Mouse (Mus musculus): ENCODE data around the gene Cdk2.
"Not testable (repeated sequence)": the region's sequence is repeated elsewhere in the genome, so short reads cannot be mapped to it uniquely, and the experiment has no call there.

Cdk2 gene

GRCm38 (mm10) chr10:128704491-128705316 is at the start of gene Cdk2:
Gene Cdk2 (minus strand): TSS chr10:128705031.
- peak; percentile 95 for DNase-seq (ENCODE audit: low read depth)

GRCm38 (mm10) chr10:128748252-128748864 is 43.5 kb upstream of the Cdk2 start:
- peak; percentile 96 for DNase-seq (ENCODE audit: low read depth)

- DNase-seq (ENCODE audit: low read depth) = peak; percentile 88
Measured at GRCm38 (mm10) chr10:128747646-128748251, 42.9 kb upstream of the Cdk2 start, which contains the start of gene Pym1. Gene Pym1 (plus strand): TSS chr10:128747889.

GRCm38 (mm10) chr10:128746972-128747645 is 42.3 kb upstream of the Cdk2 start:
- peak; percentile 69 for DNase-seq (ENCODE audit: low read depth)

- DNase-seq (ENCODE audit: low read depth) = peak; percentile 91
Measured at GRCm38 (mm10) chr10:128745946-128746613, 41.2 kb upstream of the Cdk2 start.

GRCm38 (mm10) chr10:128744680-128745601 is 40.1 kb upstream of the Cdk2 start, which contains the start of gene Dgka:
Gene Dgka (minus strand): TSS chr10:128744855.
- peak; percentile 90 for DNase-seq (ENCODE audit: low read depth)

- no peak for DNase-seq (ENCODE audit: low read depth)
Measured at GRCm38 (mm10) chr10:128744211-128744610, 39.4 kb upstream of the Cdk2 start.

- DNase-seq (ENCODE audit: low read depth) = peak; percentile 68
Measured at GRCm38 (mm10) chr10:128743791-128744191, 39.0 kb upstream of the Cdk2 start.

GRCm38 (mm10) chr10:128743235-128743634 is 38.4 kb upstream of the Cdk2 start:
- DNase-seq (ENCODE audit: low read depth) = peak; percentile 61

- no peak for DNase-seq (ENCODE audit: low read depth)
Measured at GRCm38 (mm10) chr10:128742616-128743015, 37.8 kb upstream of the Cdk2 start.

GRCm38 (mm10) chr10:128740296-128740695 is 35.5 kb upstream of the Cdk2 start:
- DNase-seq (ENCODE audit: low read depth) = peak; percentile 43

GRCm38 (mm10) chr10:128737435-128737834 is 32.6 kb upstream of the Cdk2 start:
- DNase-seq (ENCODE audit: low read depth) = no peak

- no peak for DNase-seq (ENCODE audit: low read depth)
Measured at GRCm38 (mm10) chr10:128731992-128732391, 27.2 kb upstream of the Cdk2 start.

GRCm38 (mm10) chr10:128731002-128731433 is 26.2 kb upstream of the Cdk2 start:
- DNase-seq (ENCODE audit: low read depth) = peak; percentile 80

GRCm38 (mm10) chr10:128728059-128728458 is 23.2 kb upstream of the Cdk2 start:
- no peak for DNase-seq (ENCODE audit: low read depth)

GRCm38 (mm10) chr10:128725466-128725865 is 20.6 kb upstream of the Cdk2 start:
- not testable (repeated sequence) for DNase-seq (ENCODE audit: low read depth)

- DNase-seq (ENCODE audit: low read depth) = peak; percentile 88
Measured at GRCm38 (mm10) chr10:128715559-128716537, 11.0 kb upstream of the Cdk2 start.

- not testable (repeated sequence) for DNase-seq (ENCODE audit: low read depth)
Measured at GRCm38 (mm10) chr10:128711318-128711717, 6.5 kb upstream of the Cdk2 start.

- DNase-seq (ENCODE audit: low read depth) = no peak
Measured at GRCm38 (mm10) chr10:128705317-128705693, 474 bp upstream of the Cdk2 start.

Measured in induced T-regulatory cell, adult 2 months (primary cell).